Mouse (Mus musculus) liver, embryonic 11.5 days (tissue): ENCODE data around the gene Nkx6-1. TPM values are rescaled to one million over a fixed set of nuclear protein-coding genes. Genes with fewer than 3 reads are reported as not detected.

ENCODE experiments used
- ATAC-seq: fragments of 200-750 bp; cut with Nextera tagmentation; replicated peaks from 2 replicates; pipeline ENCODE4 v1.8.0; 2017; ENCODE audit warnings: moderate number of reproducible peaks, mild to moderate bottlenecking, moderate TSS enrichment, moderate library complexity; ENCODE audit not compliant: low FRiP score
- DNase-seq: peaks from one replicate; pipeline ENCODE4 v3.0.0-alpha.2; 2017; ENCODE audit warnings: low spot score
- H3K27ac ChIP-seq: fragments of 300-500 bp; sonication (generic); 2 replicates; pipeline ENCODE4 v1.5.1; 2014; ENCODE audit warnings: mild to moderate bottlenecking, low read depth, low read length, control low read depth
- H3K27me3 ChIP-seq: fragments of 300-500 bp; sonication (generic); replicated peaks from 2 replicates; pipeline ENCODE4 v1.6.1; 2014; ENCODE audit warnings: low read length, mixed read lengths; ENCODE audit not compliant: control insufficient read depth, insufficient read depth
- H3K36me3 ChIP-seq: fragments of 300-500 bp; sonication (generic); 2 replicates; pipeline ENCODE4 v1.6.1; 2014; ENCODE audit warnings: mild to moderate bottlenecking, low read length, moderate library complexity, mixed read lengths; ENCODE audit not compliant: control insufficient read depth, insufficient read depth
- H3K4me1 ChIP-seq: fragments of 300-500 bp; sonication (generic); replicated peaks from 2 replicates; pipeline ENCODE4 v1.6.1; 2014; ENCODE audit warnings: low read length, mixed read lengths; ENCODE audit not compliant: control insufficient read depth, insufficient read depth
- H3K4me2 ChIP-seq: fragments of 300-500 bp; sonication (generic); 2 replicates; pipeline ENCODE4 v1.6.1; 2014; ENCODE audit warnings: mild to moderate bottlenecking, control low read depth, moderate library complexity
- H3K4me3 ChIP-seq: fragments of 300-500 bp; sonication (generic); 2 replicates; pipeline ENCODE4 v1.5.1; 2014; ENCODE audit warnings: low read depth, low read length, control low read depth
- H3K9ac ChIP-seq: fragments of 300-500 bp; sonication (generic); 2 replicates; pipeline ENCODE4 v1.6.1; 2014; ENCODE audit warnings: low read depth, low read length, control low read depth
- H3K9me3 ChIP-seq: fragments of 300-500 bp; sonication (generic); 2 replicates; pipeline ENCODE4 v1.6.1; 2016; ENCODE audit warnings: low read length, inconsistent platforms, mixed read lengths; ENCODE audit not compliant: control insufficient read depth
- WGBS: fragments of 180-500 bp; shearing (Covaris S2); extraction: QIAGEN DNeasy Blood & Tissue Kit; methylation state at CpG from one replicate; pipeline ENCODE4 v1.1.7; 2014; 5-methylcytosine and 5-hydroxymethylcytosine counted together
- polyA plus RNA-seq: library from polyadenylated mRNA; unstranded; fragments of >200 nt; fragmentation: Nextera tagmentation; extraction: Ambion mirVana; gene quantifications from 2 replicates; pipeline ENCODE4 v1.2.1, GENCODE M21; 2014

Gene Nkx6-1
- polyA plus RNA-seq, 1 experiment from 2014 or later = 0.37 TPM

DNA sequence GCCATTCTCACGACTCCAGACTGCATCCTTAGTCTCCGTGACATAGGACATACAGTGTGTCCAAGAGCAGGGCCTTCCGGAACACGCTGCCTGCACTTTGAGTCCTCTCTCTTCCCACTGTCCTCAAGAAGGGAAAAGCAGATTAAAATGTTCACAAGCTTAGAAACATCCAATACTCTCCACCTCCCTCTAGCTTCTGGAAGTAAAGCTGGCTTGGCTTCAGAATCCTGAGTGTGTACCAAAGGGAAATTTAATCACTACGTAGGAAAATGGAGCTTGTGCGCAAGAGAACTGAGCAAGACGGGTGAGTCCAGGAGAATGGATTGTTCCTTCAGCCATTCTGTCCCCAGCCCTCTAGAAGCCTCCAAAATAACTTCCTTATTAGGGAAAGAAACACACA lies 9.4 kb downstream of the Nkx6-1 start:
- WGBS = 57% methylated on average over 7 of the region's 7 CpGs
- no peaks in the 10 kb centered on the region for H3K36me3 ChIP-seq
- H3K27ac ChIP-seq = no peak overlapping the region
- ATAC-seq = no peak
- peaks cover 77% of the 10 kb centered on the region for H3K27me3 ChIP-seq
- H3K9me3 ChIP-seq = no peaks in the 10 kb centered on the region
- DNase-seq = no peak
- H3K4me1 ChIP-seq = no peaks in the 10 kb centered on the region
- H3K4me3 ChIP-seq = no peak overlapping the region
- no peak overlapping the region for H3K9ac ChIP-seq
- no peak overlapping the region for H3K4me2 ChIP-seq

DNA sequence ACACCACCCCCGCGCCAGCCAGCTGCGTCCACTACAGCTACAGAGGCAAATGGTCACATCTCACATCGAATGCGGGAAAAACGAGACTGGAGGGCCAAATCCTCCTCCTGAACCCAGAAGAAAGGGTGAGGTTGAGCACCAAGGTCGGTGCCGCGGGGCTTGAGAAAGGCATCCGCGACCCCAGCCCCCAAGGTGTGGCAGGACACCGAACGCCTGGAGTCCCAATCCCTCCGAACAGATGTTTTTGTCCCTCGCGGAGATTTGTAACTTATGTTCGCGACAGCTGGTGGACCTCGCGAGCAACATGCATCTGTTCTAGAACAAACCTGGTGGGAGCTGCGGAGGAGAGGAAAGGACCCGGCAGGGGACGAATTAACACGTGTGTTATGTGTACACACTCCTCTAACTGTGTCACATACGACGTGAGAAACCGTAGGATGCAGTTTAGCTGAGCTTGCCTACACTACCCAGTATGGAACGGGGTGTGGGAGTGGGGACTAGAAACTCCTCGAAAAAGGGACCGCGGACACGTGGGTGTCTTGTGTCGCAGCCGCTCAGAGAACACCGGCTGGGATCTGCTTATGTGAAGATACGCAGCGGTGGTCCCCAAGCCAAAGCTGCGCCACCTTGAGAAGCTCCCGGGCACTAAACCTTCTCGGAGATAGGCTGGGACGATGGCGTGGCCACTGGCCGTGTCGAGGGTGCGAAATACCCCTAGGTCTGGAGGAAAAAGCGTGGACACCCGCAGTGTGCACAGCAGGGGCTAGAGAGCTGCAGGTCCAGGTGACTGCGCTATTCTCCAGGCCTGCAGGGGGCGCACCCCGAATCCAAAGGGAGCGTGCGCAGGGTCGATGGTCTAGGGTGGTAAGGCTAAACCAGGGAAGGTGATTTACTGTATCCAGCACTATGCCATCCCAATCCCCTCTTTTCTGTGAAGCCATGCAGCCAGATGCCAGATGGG lies 16.8 kb downstream of the Nkx6-1 start:
- 8% methylated on average over 53 of the region's 53 CpGs for WGBS
- H3K27me3 ChIP-seq = peaks cover 53% of the 10 kb centered on the region
- H3K9me3 ChIP-seq = no peaks in the 10 kb centered on the region
- H3K4me1 ChIP-seq = no peaks in the 10 kb centered on the region
- no peak; the same call in 1 of the 2 replicates for ATAC-seq
- H3K4me2 ChIP-seq = no peak overlapping the region
- DNase-seq = no peak
- H3K9ac ChIP-seq = no peak overlapping the region
- no peaks in the 10 kb centered on the region for H3K36me3 ChIP-seq
- H3K4me3 ChIP-seq = no peak overlapping the region
- no peak overlapping the region for H3K27ac ChIP-seq

GRCm38 (mm10) chr5:101646961-101647575 lies 17.7 kb downstream of the Nkx6-1 start:
- ATAC-seq (no peak), DNase-seq (no peak)
- Histone ChIP-seq H3K4me3 (no peak overlapping the region), H3K36me3 (no peaks in the 10 kb centered on the region), H3K9ac (no peak overlapping the region), H3K4me1 (no peaks in the 10 kb centered on the region), H3K4me2 (no peak overlapping the region), H3K27ac (no peak overlapping the region), H3K9me3 (no peaks in the 10 kb centered on the region), H3K27me3 (peaks cover 52% of the 10 kb centered on the region)
- WGBS = 36% methylated on average over 20 of the region's 20 CpGs

- Histone ChIP-seq H3K27ac (no peak overlapping the region), H3K4me3 (no peak overlapping the region), H3K4me2 (no peak overlapping the region), H3K4me1 (no peaks in the 10 kb centered on the region), H3K9ac (no peak overlapping the region), H3K36me3 (no peaks in the 10 kb centered on the region), H3K9me3 (no peaks in the 10 kb centered on the region), H3K27me3 (peaks cover 47% of the 10 kb centered on the region)
- no peak for ATAC-seq
- no peak for DNase-seq
- WGBS = 73% methylated on average over 8 of the region's 8 CpGs
Observed at GRCm38 (mm10) chr5:101645071-101645470, 19.7 kb downstream of the Nkx6-1 start.

DNA sequence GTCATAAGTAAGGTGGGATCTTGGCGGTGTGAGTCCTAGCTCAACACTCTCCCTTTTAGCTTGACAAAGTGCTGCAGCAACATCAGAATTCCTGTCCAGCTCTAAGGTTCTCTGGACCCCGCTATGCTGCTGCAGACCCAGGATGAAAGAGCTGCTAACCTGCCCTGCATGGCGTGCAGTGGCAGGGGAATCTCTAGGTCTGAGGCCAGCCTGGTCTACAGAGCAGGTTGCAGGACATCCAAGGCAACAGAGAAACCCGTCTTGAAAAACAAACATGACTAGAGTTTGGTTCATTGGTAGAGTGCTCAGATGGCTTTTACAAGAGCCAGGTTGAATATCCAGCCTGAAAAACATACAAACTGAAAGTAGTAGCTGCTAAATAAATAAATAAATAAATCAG lies 26.7 kb downstream of the Nkx6-1 start:
- Histone ChIP-seq H3K4me2 (no peak overlapping the region), H3K4me3 (no peak overlapping the region), H3K36me3 (no peaks in the 10 kb centered on the region), H3K27me3 (no peaks in the 10 kb centered on the region), H3K9me3 (no peaks in the 10 kb centered on the region), H3K4me1 (no peaks in the 10 kb centered on the region), H3K9ac (no peak overlapping the region), H3K27ac (no peak overlapping the region)
- no peak for ATAC-seq
- 85% methylated on average over 4 of the region's 4 CpGs for WGBS
- no peak for DNase-seq

Other genes starting within 250 kb of the Nkx6-1 start
- 0.23 and 0.36 TPM in 2 replicates for gene Cds1, start 100.1 kb upstream of the Nkx6-1 start, polyA plus RNA-seq